Mouse (Mus musculus) A20 (cell line): ENCODE results near the gene Klf15.

Source experiments
- DNase-seq: peaks from one replicate; pipeline ENCODE4 v3.0.0-alpha.2; 2011; ENCODE audit warnings: low read depth, low spot score

Klf15 gene

GRCm38 (mm10) chr6:90491956-90492744 lies 29.8 kb downstream of the Klf15 start:
- DNase-seq = no peak

- DNase-seq = no peak
Observed at GRCm38 (mm10) chr6:90494155-90494554, 31.8 kb downstream of the Klf15 start.

GRCm38 (mm10) chr6:90494566-90494965 lies 32.2 kb downstream of the Klf15 start:
- DNase-seq = no peak

- DNase-seq = no peak
Observed at GRCm38 (mm10) chr6:90495282-90495912, 33.0 kb downstream of the Klf15 start.

GRCm38 (mm10) chr6:90496217-90496616 lies 33.8 kb downstream of the Klf15 start:
- DNase-seq = no peak

- DNase-seq = no peak
Observed at GRCm38 (mm10) chr6:90499509-90499908, 37.1 kb downstream of the Klf15 start.

- no peak for DNase-seq
Observed at GRCm38 (mm10) chr6:90501222-90501940, 39.0 kb downstream of the Klf15 start.

GRCm38 (mm10) chr6:90505906-90506305 lies 43.5 kb downstream of the Klf15 start:
- DNase-seq = no peak

- no peak for DNase-seq
Observed at GRCm38 (mm10) chr6:90506673-90507311, 44.4 kb downstream of the Klf15 start.

- no peak for DNase-seq
Observed at GRCm38 (mm10) chr6:90507443-90507842, 45.1 kb downstream of the Klf15 start.

GRCm38 (mm10) chr6:90508197-90508624 lies 45.8 kb downstream of the Klf15 start:
- no peak for DNase-seq

GRCm38 (mm10) chr6:90509085-90509484 lies 46.7 kb downstream of the Klf15 start:
- DNase-seq = no peak

GRCm38 (mm10) chr6:90512416-90512815 lies 50.0 kb downstream of the Klf15 start:
- DNase-seq = no peak

GRCm38 (mm10) chr6:90513074-90513856 lies 50.9 kb downstream of the Klf15 start:
- no peak for DNase-seq

- no peak for DNase-seq
Observed at GRCm38 (mm10) chr6:90514369-90514768, 52.0 kb downstream of the Klf15 start.

- peak; percentile 62 for DNase-seq
Observed at GRCm38 (mm10) chr6:90514883-90515405, 52.6 kb downstream of the Klf15 start.

GRCm38 (mm10) chr6:90518892-90519291 lies 56.5 kb downstream of the Klf15 start:
- no peak for DNase-seq

GRCm38 (mm10) chr6:90519375-90519774 lies 57.0 kb downstream of the Klf15 start:
- DNase-seq = no peak
